Comparison of ENCODE assay signal across 9 mouse cellular contexts in the genomic region with DNA sequence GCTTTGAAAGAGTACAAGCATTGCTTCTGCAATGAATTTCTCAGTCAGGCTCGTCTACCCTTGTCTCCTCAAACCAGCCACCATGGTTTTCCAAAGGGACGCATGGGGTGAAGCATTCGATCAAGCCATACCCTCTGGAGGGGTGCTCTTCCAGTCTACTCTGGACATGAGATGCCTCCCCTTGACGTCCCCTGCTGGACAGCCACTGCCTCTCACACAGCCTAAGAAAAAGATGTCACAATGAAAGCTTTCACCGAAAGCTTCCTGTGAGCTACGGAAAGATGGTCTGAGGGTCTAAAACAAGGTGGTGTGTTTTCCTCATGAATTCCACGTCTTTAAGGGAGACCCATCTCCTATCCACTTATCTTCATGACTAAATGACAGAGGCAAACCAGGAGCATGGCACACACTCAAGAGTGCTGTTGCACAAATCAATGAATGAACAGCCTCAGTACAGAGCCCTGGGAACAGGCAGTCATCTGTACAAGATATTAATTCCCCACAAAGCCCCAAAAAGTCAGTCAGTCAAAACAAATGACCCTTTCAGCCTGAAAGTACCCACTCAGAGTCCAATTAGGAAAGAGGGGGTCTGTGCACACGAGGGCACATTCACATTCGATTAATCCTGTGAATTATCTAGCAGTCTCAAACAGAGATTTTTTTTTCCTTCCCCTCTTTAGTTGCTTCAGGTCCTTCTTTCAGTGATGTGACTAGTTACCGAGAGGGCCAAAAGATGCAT. TPM values are rescaled to one million over a fixed set of nuclear protein-coding genes. Genes with fewer than 3 reads are reported as not detected.
DNase-seq lines count a peak whose midpoint lies in the region; ATAC-seq and TF ChIP-seq lines count a peak whose summit lies in the region.
"Had no signal": no experiment of that assay in that cellular context is flagged by ENCODE, and none has a peak within 500 bp of the region (broad histone marks: within the 10 kb centered on the region; RNA-seq: fewer than 3 reads in every experiment).

No protein-coding gene starts in this region.

- TF ChIP-seq CTCF in liver, postnatal 0 days (IDR thresholded peaks at IDR 0.05; ENCODE audit: low read depth), result no peak

- peak; percentile 17 for DNase-seq in embryo, embryonic 11 days
- DNase-seq in embryo, embryonic 10 days (ENCODE audit: low spot score), result no peak
- peak; percentile 57 for DNase-seq in forebrain, embryonic 14.5 days (ENCODE audit: low spot score)
- peak; percentile 74 for DNase-seq in retina, postnatal 1 day
- no peak for DNase-seq in kidney, postnatal 14 days
- DNase-seq in liver, postnatal 0 days, result no peak
- DNase-seq in layer of hippocampus, postnatal 25 days (ENCODE audit: extremely low spot score in 1 of 2, low spot score in 1 of 2), result no peak

- no peak overlapping the region for H3K9ac ChIP-seq in forebrain, embryonic 14.5 days (ENCODE audit: low read length)
- no peak overlapping the region for H3K9ac ChIP-seq in limb, embryonic 12.5 days (replicated peaks)
- no peak overlapping the region for H3K9ac ChIP-seq in liver, postnatal 0 days (replicated peaks)

- H3K36me3 ChIP-seq in forebrain, embryonic 14.5 days (ENCODE audit: control insufficient read depth, insufficient read depth, low read length), result no peaks in the 10 kb centered on the region
- H3K36me3 ChIP-seq in limb, embryonic 12.5 days, result peaks cover 42% of the 10 kb centered on the region
- no peaks in the 10 kb centered on the region for H3K36me3 ChIP-seq in liver, postnatal 0 days (replicated peaks; ENCODE audit: insufficient read depth, low read length)

- H3K9me3 ChIP-seq in forebrain, embryonic 14.5 days (replicated peaks; ENCODE audit: control insufficient read depth, low read length), result no peaks in the 10 kb centered on the region
- no peaks in the 10 kb centered on the region for H3K9me3 ChIP-seq in limb, embryonic 12.5 days
- no peaks in the 10 kb centered on the region for H3K9me3 ChIP-seq in liver, postnatal 0 days (ENCODE audit: low read length)

- 31% methylated on average over 10 of the region's 10 CpGs for WGBS in forebrain, embryonic 14.5 days
- WGBS in limb, embryonic 12.5 days, result 72% methylated on average over 10 of the region's 10 CpGs
- WGBS in liver, postnatal 0 days (ENCODE audit: insufficient replicate concordance), result 78% methylated on average over 10 of the region's 10 CpGs

- H3K4me1 ChIP-seq in forebrain, embryonic 14.5 days (ENCODE audit: control insufficient read depth, insufficient read depth, low read length), result peaks cover 54% of the 10 kb centered on the region
- peaks cover 71% of the 10 kb centered on the region for H3K4me1 ChIP-seq in limb, embryonic 12.5 days (replicated peaks)
- peaks cover 28% of the 10 kb centered on the region for H3K4me1 ChIP-seq in liver, postnatal 0 days (ENCODE audit: insufficient read depth)

- H3K4me3 ChIP-seq in forebrain, embryonic 14.5 days (ENCODE audit: low read depth, low read length), result no peak overlapping the region
- H3K4me3 ChIP-seq in limb, embryonic 12.5 days (replicated peaks), result no peak overlapping the region
- no peak overlapping the region for H3K4me3 ChIP-seq in liver, postnatal 0 days (ENCODE audit: low read depth, low read length)
- H3K4me3 ChIP-seq: myocyte had no signal

- no peak for TF ChIP-seq EP300 in liver, postnatal 0 days (IDR thresholded peaks at IDR 0.05; ENCODE audit: low read depth)

- H3K27ac ChIP-seq in forebrain, embryonic 14.5 days (ENCODE audit: low read depth, low read length), result peak overlapping the region; percentile 76; the same call in 1 of the 2 replicates
- H3K27ac ChIP-seq in limb, embryonic 12.5 days, result peak overlapping the region; percentile 37
- no peak overlapping the region for H3K27ac ChIP-seq in liver, postnatal 0 days (ENCODE audit: low read depth)

- no peak for ATAC-seq in forebrain, embryonic 14.5 days
- no peak for ATAC-seq in limb, embryonic 12.5 days (ENCODE audit: insufficient number of reproducible peaks, insufficient read depth, low FRiP score, low TSS enrichment, low read depth)
- ATAC-seq in liver, postnatal 0 days, result no peak

- H3K27me3 ChIP-seq in forebrain, embryonic 14.5 days (replicated peaks; ENCODE audit: control insufficient read depth, insufficient read depth, low read length), result 0 out of 2 replicates have a peak, but pooled peaks cover 5% of the 10 kb centered on the region
- no peaks in the 10 kb centered on the region for H3K27me3 ChIP-seq in limb, embryonic 12.5 days
- no peaks in the 10 kb centered on the region for H3K27me3 ChIP-seq in liver, postnatal 0 days (ENCODE audit: insufficient read depth, low read length)

- peak overlapping the region; percentile 20; the same call in 1 of the 2 replicates for H3K4me2 ChIP-seq in forebrain, embryonic 14.5 days (ENCODE audit: low read length)
- H3K4me2 ChIP-seq in limb, embryonic 12.5 days, result no peak overlapping the region
- H3K4me2 ChIP-seq in liver, postnatal 0 days (ENCODE audit: low read depth, low read length), result no peak overlapping the region

RNA-seq across cellular contexts. Expression of a gene that starts 21.7 kb away (rescaled TPM):
- 9.7 and 11.3 TPM in 2 replicates for polyA plus RNA-seq in forebrain, embryonic 14.5 days (2014; fragmentation: Nextera tagmentation; extraction: Ambion mirVana)
- 21.6 and 23.0 TPM in 2 replicates for polyA plus RNA-seq in limb, embryonic 12.5 days (2016; fragmentation: Nextera tagmentation; extraction: Ambion mirVana)
- 1.8 and 2.5 TPM in 2 replicates for polyA plus RNA-seq in liver, postnatal 0 days (2015; fragmentation: Nextera tagmentation; extraction: Ambion mirVana)
- total RNA-seq in layer of hippocampus, postnatal 25 days (2021), result 10 to 100 TPM; 39.9 to 47.9 TPM

RNA-seq across cellular contexts. Expression of a gene that starts 54.6 kb away (rescaled TPM):
- 12.8 and 13.1 TPM in 2 replicates for polyA plus RNA-seq in forebrain, embryonic 14.5 days (2014; fragmentation: Nextera tagmentation; extraction: Ambion mirVana)
- 24.3 and 28.5 TPM in 2 replicates for polyA plus RNA-seq in limb, embryonic 12.5 days (2016; fragmentation: Nextera tagmentation; extraction: Ambion mirVana)
- 3.5 and 5.2 TPM in 2 replicates for polyA plus RNA-seq in liver, postnatal 0 days (2015; fragmentation: Nextera tagmentation; extraction: Ambion mirVana)
- total RNA-seq in layer of hippocampus, postnatal 25 days (2021), result 1 to 10 TPM; 5.4 to 7.7 TPM

Comparison
In these comparisons a context has a peak if more than half of its experiments do, and no peak if none do; other contexts are left out.
1. DNase-seq: peak in embryo, embryonic 11 days (single experiment), forebrain, embryonic 14.5 days (single experiment) and retina, postnatal 1 day (single experiment); none in embryo, embryonic 10 days (single experiment), kidney, postnatal 14 days (single experiment), liver, postnatal 0 days (single experiment) and layer of hippocampus, postnatal 25 days (0 of 2).